Mouse (Mus musculus) left cerebral cortex, postnatal 36 days (tissue): ENCODE measurements at regions not wholly inside any gene's neighbourhood (a gene's known extent, or its start where the extent isn't known, plus 50 kb on each side); places are given as distances from the start of the nearest gene placed in this dataset.

Experiments
- DNase-seq, 2 experiments: peaks; one replicate each; pipeline ENCODE4 v3.0.0; 2021 to 2022; ENCODE audit warnings: low spot score in 2 of 2, mixed read lengths in 1 of 2
- intact Hi-C: fragments of 180-260 bp; cut with DNase I; formaldehyde crosslinking; loops from one replicate; pipeline ENCODE4 v1.15.1; 2025

GRCm38 (mm10) chr10:29921658-29922057 is 278.7 kb downstream of the Cenpw start:
- intact Hi-C loops = no loop called here
- no peak for DNase-seq

GRCm38 (mm10) chr10:29897780-29898363 is 302.5 kb downstream of the Cenpw start:
- DNase-seq = peak; percentile 6 to 8
- intact Hi-C loops = no loop called here

GRCm38 (mm10) chr10:29864566-29864965 is 328.9 kb upstream of the Rspo3 start:
- intact Hi-C loops = no loop called here
- DNase-seq = no peak

- intact Hi-C loops = no loop called here
These were observed 320.2 kb upstream of the Rspo3 start for GRCm38 (mm10) chr10:29855749-29856313.

GRCm38 (mm10) chr10:29852516-29852915 is 316.8 kb upstream of the Rspo3 start:
- intact Hi-C loops = no loop called here
- DNase-seq = no peak

More at GRCm38 (mm10) chr10:29855749-29856313, 320.2 kb upstream of the Rspo3 start:
- no peak for DNase-seq

GRCm38 (mm10) chr10:29824939-29825658 is 289.4 kb upstream of the Rspo3 start:
- intact Hi-C loops = no loop called here
- no peak for DNase-seq

GRCm38 (mm10) chr10:29824413-29824812 is 288.7 kb upstream of the Rspo3 start:
- DNase-seq = no peak
- intact Hi-C loops = no loop called here

GRCm38 (mm10) chr10:29823177-29823576 is 287.5 kb upstream of the Rspo3 start:
- no peak for DNase-seq
- intact Hi-C loops = no loop called here

- DNase-seq = peak; percentile 42 to 43
- intact Hi-C loops = loop anchor here (2.0 kb wide), 1 partner anchor 269 kb away; the partner anchor contains the start of gene Rspo3
These were observed 268.4 kb upstream of the Rspo3 start for GRCm38 (mm10) chr10:29803915-29804545.

GRCm38 (mm10) chr10:29802637-29803036 is 267.0 kb upstream of the Rspo3 start:
- intact Hi-C loops = no loop called here
- no peak for DNase-seq

- intact Hi-C loops = no loop called here
- no peak for DNase-seq
These were observed 259.0 kb upstream of the Rspo3 start for GRCm38 (mm10) chr10:29794663-29795062.

- intact Hi-C loops = no loop called here
- DNase-seq = no peak
These were observed 250.6 kb upstream of the Rspo3 start for GRCm38 (mm10) chr10:29786220-29786810.

- intact Hi-C loops = no loop called here
- DNase-seq = no peak
These were observed 201.0 kb upstream of the Rspo3 start for GRCm38 (mm10) chr10:29736677-29737076.

- intact Hi-C loops = no loop called here
- DNase-seq = no peak
These were observed 189.7 kb upstream of the Rspo3 start for GRCm38 (mm10) chr10:29725319-29725718.

GRCm38 (mm10) chr10:29710967-29711366 is 175.3 kb upstream of the Rspo3 start:
- intact Hi-C loops = no loop called here
- no peak for DNase-seq

GRCm38 (mm10) chr10:29708653-29709052 is 173.0 kb upstream of the Rspo3 start:
- intact Hi-C loops = no loop called here
- DNase-seq = no peak

GRCm38 (mm10) chr10:29693009-29693935 is 157.6 kb upstream of the Rspo3 start:
- intact Hi-C loops = no loop called here
- DNase-seq = no peak

GRCm38 (mm10) chr10:29689529-29689928 is 153.9 kb upstream of the Rspo3 start:
- intact Hi-C loops = no loop called here
- DNase-seq = no peak

- DNase-seq = no peak
- intact Hi-C loops = no loop called here
These were observed 151.3 kb upstream of the Rspo3 start for GRCm38 (mm10) chr10:29686982-29687381.
